11 mouse cellular contexts compared by ENCODE assay signal in the genomic region with DNA sequence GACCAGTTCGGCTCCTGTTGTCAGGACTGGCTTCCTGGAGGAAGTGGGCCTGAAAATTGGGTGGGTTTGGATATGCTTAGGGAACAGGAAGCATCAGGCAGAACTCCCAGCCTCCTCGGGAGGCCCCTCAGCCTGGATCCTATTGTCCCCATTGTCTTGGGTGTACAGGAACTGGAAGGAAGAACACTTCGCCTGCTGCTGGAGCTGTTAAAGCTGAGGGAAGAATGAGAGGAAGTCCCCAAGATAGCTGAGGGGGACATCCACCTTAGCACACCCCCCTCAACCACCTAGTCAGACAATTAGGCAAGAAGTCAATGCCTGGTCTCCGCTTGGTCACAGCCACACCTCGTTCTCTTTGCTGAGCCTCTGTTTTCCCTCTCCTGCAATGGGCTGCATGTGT. TPM values are rescaled to one million over a fixed set of nuclear protein-coding genes. Genes with fewer than 3 reads are reported as not detected.
A peak's percentile ranks its signal among the peaks of the same experiment; 100 is the strongest.
DNase-seq lines count a peak whose midpoint lies in the region; TF ChIP-seq lines count a peak whose summit lies in the region.
"Had no signal": no experiment of that assay in that cellular context is flagged by ENCODE, and none has a peak within 500 bp of the region (broad histone marks: within the 10 kb centered on the region; RNA-seq: fewer than 3 reads in every experiment).

No protein-coding gene starts in this region.

- peak overlapping the region; percentile 96 for H3K27ac ChIP-seq in gastrocnemius, adult 2 months

- peaks cover 50% of the 10 kb centered on the region for H3K36me3 ChIP-seq in E14TG2a.4 (ENCODE audit: insufficient read depth, low read length)

- intact Hi-C loops in gastrocnemius, adult 2 months (cut with DNase I): no loop called here

- no peak for TF ChIP-seq CTCF in gastrocnemius, adult 2 months (IDR thresholded peaks at IDR 0.05)
- no peak for TF ChIP-seq CTCF in E14TG2a.4 (conservative IDR thresholded peaks at IDR 0.05; ENCODE audit: low read length)

- DNase-seq in gastrocnemius, adult 2 months: no peak
- no peak for DNase-seq in gastrocnemius, adult 8-10 months (ENCODE audit: low spot score in 2 of 2)
- peak; percentile 73 to 91 for DNase-seq in heart, adult 9 months (ENCODE audit: low spot score in 2 of 2)
- DNase-seq in kidney, postnatal 10 days: peak; percentile 53
- no peak for DNase-seq in right cerebral cortex, postnatal 25 days
- DNase-seq in layer of hippocampus, adult 11-12 months (ENCODE audit: low spot score): no peak
- no peak for DNase-seq in embryo, embryonic 9.5 days (ENCODE audit: extremely low spot score)
- DNase-seq: gastrocnemius, postnatal 10 days; thymus, adult 18-20 months had no signal

- H3K9me3 ChIP-seq in E14TG2a.4 (ENCODE audit: low read length): no peaks in the 10 kb centered on the region

- peaks cover 98% of the 10 kb centered on the region for H3K4me1 ChIP-seq in E14TG2a.4 (replicated peaks; ENCODE audit: low read depth, low read length)

- H3K4me3 ChIP-seq in gastrocnemius, adult 2 months: peak overlapping the region; percentile 54
- H3K4me3 ChIP-seq in E14TG2a.4 (replicated peaks; ENCODE audit: low read length): peak overlapping the region; percentile 71
- H3K4me3 ChIP-seq: erythroblast, embryonic 14.5 days had no signal

- H3K27me3 ChIP-seq in E14TG2a.4 (ENCODE audit: insufficient read depth, low read length): no peaks in the 10 kb centered on the region

RNA-seq across cellular contexts. Expression of gene Hspg2, which starts 9.7 kb away (rescaled TPM):
- 10 to 100 TPM; 55.2 to 77.5 TPM for total RNA-seq in gastrocnemius, adult 2 months (2021)
- 10 to 100 TPM; 42.0 to 54.1 (median 50.0) TPM for total RNA-seq in gastrocnemius, adult 8-10 months (2022)

RNA-seq across cellular contexts. Expression of gene 1700013G24Rik, which starts 25.2 kb away (rescaled TPM):
- total RNA-seq in gastrocnemius, adult 2 months (2021): not detected
- total RNA-seq in gastrocnemius, adult 8-10 months (2022): not detected
- total RNA-seq: gastrocnemius, postnatal 10 days had no signal

RNA-seq across cellular contexts. Expression of gene Cela3b, which starts 48.0 kb away (rescaled TPM):
- not detected for total RNA-seq in gastrocnemius, adult 2 months (2021)
- not detected for total RNA-seq in gastrocnemius, adult 8-10 months (2022)
- total RNA-seq: gastrocnemius, postnatal 10 days had no signal

Comparison
In these comparisons a context has a peak if more than half of its experiments do, and no peak if none do; other contexts are left out.
1. DNase-seq: peak in heart, adult 9 months (2 of 2) and kidney, postnatal 10 days (single experiment); none in gastrocnemius, adult 2 months (single experiment), gastrocnemius, adult 8-10 months (0 of 2), right cerebral cortex, postnatal 25 days (single experiment), layer of hippocampus, adult 11-12 months (single experiment) and embryo, embryonic 9.5 days (single experiment).